Mouse (Mus musculus) cerebellum, adult 2 months (tissue): Measurements from ENCODE around the gene Wdr59.

Experiments used
- CTCF ChIP-seq: fragments of 200-500 bp; IDR thresholded peaks from 2 replicates; pipeline ENCODE4 v1.5.1; 2011; ENCODE audit warnings: low read depth, mild to moderate bottlenecking, control low read depth, low read length, moderate library complexity, borderline replicate concordance; ENCODE audit not compliant: insufficient read depth
- POLR2A ChIP-seq: fragments of 200-500 bp; IDR thresholded peaks from 2 replicates; pipeline ENCODE4 v1.6.1; 2011; ENCODE audit warnings: low read length, control low read depth, borderline replicate concordance; ENCODE audit not compliant: insufficient read depth

- TF ChIP-seq CTCF (no peak), POLR2A (no peak)
These were observed 23.7 kb upstream of the Wdr59 start for GRCm38 (mm10) chr8:111545406-111546156.
